Mouse (Mus musculus) thymus, postnatal 10 days (tissue): ENCODE measurements around the gene Ctdsp1.

ENCODE experiments used
- DNase-seq, 2 experiments: peaks; one replicate each; pipeline ENCODE4 v3.0.0; 2021; ENCODE audit warnings: low spot score in 2 of 2

Ctdsp1 gene

DNA sequence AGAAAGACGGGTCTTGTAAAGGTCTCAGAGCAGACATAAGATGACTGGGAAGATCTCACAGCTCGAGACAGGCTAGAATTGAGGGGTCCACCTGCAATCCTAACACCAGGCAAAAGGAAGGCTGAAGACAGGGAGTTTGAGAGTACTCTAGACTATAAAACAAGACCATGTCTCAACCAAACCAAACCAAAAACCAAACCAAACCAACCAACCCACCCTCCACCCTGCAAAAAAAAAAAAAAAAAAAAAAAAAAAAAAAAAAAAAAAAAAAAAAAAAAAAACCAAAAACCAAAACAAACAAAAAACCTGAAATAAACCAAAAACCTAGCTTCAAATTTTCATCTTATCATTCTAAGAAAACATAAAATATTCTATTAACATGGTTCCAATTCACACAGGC lies 53.2 kb downstream of the Ctdsp1 start:
- no peak for DNase-seq
